Mouse (Mus musculus): Measurements from ENCODE around the gene Grk1.
A peak's percentile ranks its signal among the peaks of the same experiment; 100 is the strongest.

Grk1 gene

DNA sequence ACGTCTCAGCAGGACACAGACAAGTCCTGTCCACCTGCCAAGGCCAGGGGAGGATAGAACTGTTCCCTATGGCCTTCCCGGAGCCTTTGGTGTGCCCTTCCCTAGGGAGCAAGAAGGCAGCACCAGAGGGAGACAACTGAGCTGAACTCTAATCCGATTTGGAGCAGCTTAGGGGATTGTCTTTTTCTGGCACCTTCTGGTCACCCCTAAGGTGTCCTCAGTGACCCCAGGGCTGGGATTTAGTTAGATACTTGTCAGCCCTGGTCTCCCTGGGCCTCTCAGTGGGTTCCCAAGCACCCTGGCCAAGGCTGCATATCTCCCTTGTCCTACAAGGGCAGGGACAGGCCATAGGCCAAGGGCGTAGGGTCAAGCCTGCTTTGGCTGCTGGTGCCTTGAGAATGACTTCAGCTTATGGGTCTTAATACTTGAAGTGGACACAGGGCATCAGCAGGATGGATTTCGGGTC, at the start of gene Grk1:
Gene Grk1, plus strand, starts transcription at position 416 of the 466 bp plus-strand sequence.
- DNase-seq (ENCODE audit: low spot score in 2 of 2): no peak

DNA sequence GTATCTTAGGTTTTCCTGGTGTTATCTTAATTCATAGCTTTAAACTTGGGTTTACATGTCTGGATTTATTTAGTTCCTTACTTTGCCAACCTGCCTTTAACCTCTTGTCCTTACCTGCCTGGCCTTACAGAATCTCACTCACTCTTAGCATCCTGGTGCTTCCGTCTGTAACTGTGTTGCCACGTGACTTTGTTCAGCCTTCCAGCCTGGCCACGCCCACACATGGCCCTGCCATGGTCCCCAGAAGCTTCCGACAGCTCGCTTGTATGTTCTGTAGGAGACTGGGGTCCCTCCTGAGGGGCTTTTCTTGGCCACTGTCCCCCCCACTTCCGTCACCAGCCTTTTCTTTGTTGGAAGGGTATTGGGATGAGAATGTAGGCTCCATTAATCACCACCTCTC, 48.7 kb upstream of the Grk1 start:
- DNase-seq (ENCODE audit: low spot score in 2 of 2): no peak

DNA sequence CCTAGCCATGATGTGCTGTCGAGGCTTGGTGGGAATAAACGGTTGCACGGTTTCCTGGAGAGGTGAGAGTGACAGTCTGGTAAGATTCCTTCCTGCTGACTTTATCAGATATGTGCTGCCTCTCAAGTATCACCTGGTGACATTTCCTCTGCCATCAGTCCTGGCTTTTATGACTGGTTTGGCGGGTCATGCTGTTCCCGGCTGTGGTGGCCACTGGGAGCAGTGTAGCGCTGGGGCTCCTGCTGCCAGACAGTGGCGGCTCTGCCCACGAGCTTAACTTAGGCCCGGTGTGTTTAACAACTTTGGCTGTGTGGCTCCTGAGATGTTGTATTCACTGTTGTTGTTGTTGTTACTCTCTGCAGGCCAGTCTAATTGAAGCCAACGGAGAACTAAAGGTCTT, 48.2 kb upstream of the Grk1 start:
- no peak for DNase-seq (ENCODE audit: low spot score in 2 of 2)

DNA sequence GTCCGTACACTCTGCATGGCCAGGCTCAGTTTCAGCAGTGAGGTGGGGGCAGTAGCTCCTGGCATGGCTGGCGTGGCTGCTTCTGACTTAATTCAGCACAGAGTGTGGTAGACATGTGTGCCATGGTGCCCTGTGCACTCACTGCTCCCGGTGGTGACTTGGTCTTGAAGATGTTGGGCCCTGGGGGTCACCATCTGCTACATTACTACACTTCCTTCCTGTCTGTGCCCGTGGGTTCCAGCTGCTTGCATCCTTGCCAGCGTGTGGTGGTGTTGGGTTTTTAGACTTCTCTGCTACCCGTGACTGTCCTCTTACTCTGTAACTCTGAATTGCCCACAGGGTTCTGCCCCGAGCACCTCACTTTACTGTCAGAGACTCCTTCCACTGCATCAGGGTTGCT, 44.7 kb upstream of the Grk1 start:
- DNase-seq (ENCODE audit: low spot score in 2 of 2): no peak

DNA sequence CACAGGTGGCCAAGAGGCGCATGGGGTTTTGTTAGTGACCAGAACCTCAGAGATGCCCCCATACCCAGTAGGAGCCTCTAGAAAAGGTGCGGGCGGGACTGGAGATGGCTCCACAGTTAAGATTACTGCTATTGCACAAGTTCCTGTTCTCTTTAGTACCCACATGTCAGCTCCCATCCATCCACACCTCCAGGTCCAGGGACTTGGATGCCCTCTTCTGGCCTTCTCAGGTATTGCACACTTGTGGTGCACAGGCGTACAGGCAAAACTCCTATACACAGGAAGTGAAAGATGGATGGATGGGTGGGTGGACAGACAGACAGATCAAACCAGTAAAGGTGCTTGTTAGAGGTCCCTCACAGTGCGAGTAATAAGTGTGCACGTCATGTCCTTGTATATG, 43.0 kb upstream of the Grk1 start:
- DNase-seq (ENCODE audit: low spot score in 2 of 2): no peak

GRCm38 (mm10) chr8:13373151-13373662, 31.7 kb upstream of the Grk1 start:
- no peak for DNase-seq (ENCODE audit: low spot score in 2 of 2)

GRCm38 (mm10) chr8:13381630-13382029, 23.3 kb upstream of the Grk1 start:
- no peak for DNase-seq (ENCODE audit: low spot score in 2 of 2)

- no peak for DNase-seq (ENCODE audit: low spot score in 2 of 2)
Measured at GRCm38 (mm10) chr8:13382536-13382935, 22.3 kb upstream of the Grk1 start.

- no peak for DNase-seq (ENCODE audit: low spot score in 2 of 2)
Measured at GRCm38 (mm10) chr8:13382999-13383398, 21.9 kb upstream of the Grk1 start.

DNA sequence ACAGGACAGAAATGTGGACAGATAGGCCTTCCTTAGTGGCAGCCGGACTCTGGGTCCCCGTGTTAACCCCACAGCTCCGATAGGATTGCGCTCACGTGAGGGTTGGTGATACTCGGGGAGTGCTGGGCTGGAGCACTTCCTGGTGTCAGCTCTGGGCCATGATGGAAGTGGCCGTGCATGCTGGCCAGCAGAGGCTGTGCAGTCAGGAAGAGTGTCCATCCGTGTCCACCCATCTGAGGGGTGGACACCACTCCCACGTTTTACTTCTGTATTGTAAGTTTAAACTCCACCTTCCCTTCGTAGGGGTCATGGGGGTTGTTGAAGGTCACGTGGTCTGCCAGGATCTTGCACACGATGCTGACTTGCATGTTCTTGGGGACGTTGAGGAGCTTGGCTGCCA, 18.5 kb upstream of the Grk1 start:
- DNase-seq (ENCODE audit: low spot score in 2 of 2): no peak

GRCm38 (mm10) chr8:13387728-13388127, 17.2 kb upstream of the Grk1 start:
- no peak for DNase-seq (ENCODE audit: low spot score in 2 of 2)

GRCm38 (mm10) chr8:13388744-13389143, 16.1 kb upstream of the Grk1 start:
- no peak for DNase-seq (ENCODE audit: low spot score in 2 of 2)

GRCm38 (mm10) chr8:13393869-13394268, 11.0 kb upstream of the Grk1 start:
- DNase-seq (ENCODE audit: low spot score in 2 of 2): no peak

- DNase-seq (ENCODE audit: low spot score in 2 of 2): no peak
Measured at GRCm38 (mm10) chr8:13396725-13397124, 8.2 kb upstream of the Grk1 start, which contains the start of gene Atp4b. Gene Atp4b (minus strand): TSS chr8:13396825.

- DNase-seq (ENCODE audit: low spot score in 2 of 2): no peak
Measured at GRCm38 (mm10) chr8:13403517-13403916, 1.4 kb upstream of the Grk1 start.

- DNase-seq (ENCODE audit: low spot score in 2 of 2): no peak
Measured at GRCm38 (mm10) chr8:13406011-13406410, 1.1 kb downstream of the Grk1 start.

DNA sequence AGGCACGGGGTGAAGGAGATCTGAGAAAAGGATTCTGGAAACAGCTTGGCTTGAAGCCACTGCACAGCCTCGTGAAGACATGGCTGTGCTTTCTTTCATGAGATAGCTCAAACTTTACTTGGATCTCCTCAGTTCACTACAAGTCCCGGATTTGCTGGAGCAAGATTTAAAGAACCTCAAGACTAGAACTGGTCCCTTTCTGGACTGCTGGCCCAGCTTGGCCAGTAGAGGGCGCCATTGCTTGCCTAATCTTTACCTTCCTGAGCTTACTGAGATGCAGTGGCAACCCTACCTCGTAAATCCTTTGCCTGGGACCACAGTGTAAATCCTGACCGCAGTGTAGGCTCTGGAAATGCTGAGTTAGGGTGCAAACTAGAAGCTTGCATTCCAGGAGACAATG, 6.7 kb downstream of the Grk1 start:
- no peak for DNase-seq (ENCODE audit: low spot score in 2 of 2)

DNA sequence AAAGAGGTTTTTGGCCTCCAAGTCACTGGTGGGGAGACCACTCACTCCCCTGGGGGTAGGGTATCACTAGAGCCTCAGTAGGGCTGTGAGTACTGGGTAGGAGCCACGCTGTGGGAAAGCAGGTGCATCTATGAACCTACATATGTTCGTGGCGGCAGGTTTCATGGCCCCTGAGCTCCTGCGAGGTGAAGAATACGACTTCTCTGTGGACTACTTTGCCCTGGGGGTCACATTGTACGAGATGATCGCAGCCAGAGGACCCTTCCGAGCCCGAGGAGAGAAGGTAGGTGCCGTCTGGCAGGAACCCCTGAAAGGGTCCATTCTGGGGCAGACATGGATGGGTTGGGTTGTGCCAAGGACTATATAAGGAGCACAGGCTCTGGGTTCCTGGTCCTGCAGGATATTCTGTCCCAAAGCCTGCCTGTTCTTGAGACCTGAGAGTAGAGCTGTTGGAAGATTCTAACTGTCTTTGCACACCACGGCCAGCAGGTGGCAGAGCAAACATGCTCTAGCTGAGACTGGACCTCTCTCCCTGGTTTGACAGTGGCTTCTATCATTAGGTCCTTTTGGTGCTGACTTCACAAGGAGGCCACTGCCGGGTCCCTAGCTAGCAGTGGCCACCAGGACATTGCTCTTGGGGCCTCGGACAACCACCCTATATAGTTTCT, 8.1 kb downstream of the Grk1 start:
- DNase-seq (ENCODE audit: low spot score in 2 of 2): no peak

DNA sequence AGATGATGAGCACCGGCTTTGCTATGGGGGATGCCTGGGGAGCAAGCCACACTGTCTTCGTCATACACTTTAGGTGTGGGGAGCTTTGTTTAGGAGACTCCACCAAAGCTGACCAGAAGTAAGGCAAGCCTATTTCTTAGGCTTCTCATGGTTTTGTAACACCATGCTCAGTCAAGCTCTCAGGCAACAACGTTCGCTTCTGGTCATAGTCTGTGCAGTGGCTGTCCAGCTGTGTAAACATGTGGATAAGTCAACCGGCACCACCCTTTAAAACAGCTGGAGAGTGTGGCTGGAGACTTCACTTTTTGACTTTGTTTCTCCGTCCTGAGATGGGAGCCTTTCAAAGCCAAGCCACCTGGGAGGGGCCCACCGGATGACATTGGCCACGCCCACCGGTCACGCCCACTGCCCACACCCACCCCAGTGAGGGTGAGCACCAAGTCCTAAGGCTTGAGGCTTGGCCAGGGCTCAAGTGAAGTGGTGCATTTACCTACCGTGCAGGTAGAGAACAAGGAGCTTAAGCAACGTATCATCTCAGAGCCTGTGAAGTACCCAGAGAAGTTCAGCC, 9.0 kb downstream of the Grk1 start:
- DNase-seq (ENCODE audit: low spot score in 2 of 2): no peak

- DNase-seq (ENCODE audit: low spot score in 2 of 2): peak in 1 of 2 experiments; percentile 45
Measured at GRCm38 (mm10) chr8:13415879-13416278, 11.0 kb downstream of the Grk1 start.

GRCm38 (mm10) chr8:13419111-13419639, 14.3 kb downstream of the Grk1 start:
- no peak for DNase-seq (ENCODE audit: low spot score in 2 of 2)

DNA sequence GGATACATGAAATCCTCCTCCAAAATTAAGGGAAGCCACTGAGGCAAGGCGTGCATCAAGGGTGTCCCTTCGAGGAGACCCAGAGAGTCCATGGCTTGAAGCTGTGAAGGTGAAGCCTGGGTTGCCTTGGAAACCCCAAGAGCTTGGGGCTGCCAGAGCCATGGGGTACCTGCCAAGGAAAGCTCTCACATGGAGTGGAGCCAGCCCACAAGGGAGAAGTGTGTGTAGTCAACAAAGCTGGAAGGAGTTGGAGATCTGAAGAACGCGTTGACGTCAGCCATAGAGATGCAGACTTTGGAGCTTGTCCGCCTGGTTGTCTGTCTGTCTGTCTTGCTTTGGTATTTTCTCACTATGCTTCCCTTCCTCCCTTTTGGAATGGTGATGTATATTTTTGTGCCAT, 16.1 kb downstream of the Grk1 start:
- DNase-seq (ENCODE audit: low spot score in 2 of 2): no peak

DNA sequence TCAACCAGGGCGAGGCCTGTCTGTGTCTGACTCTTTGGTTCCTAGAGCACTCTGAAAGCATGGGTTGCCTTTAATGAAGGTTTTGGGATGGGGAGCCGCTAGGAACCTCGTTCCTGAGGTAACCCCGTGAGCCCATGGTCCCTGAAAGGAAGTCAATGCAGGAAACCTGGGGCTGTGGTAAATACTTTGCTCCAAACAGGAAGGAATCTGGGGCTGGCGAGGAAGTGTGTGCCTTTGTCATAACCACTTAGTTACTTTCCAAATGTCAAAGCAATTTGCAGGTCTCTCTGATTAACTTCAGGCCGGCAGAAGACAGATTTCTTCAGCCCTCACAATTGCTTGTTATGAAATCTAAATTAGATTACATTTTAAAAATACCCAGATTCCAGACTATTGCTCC, 22.5 kb downstream of the Grk1 start:
- DNase-seq (ENCODE audit: low spot score in 2 of 2): peak in 1 of 2 experiments; percentile 60
